Mouse (Mus musculus): ENCODE data around the gene Slc2a3. TPM values are rescaled to one million over a fixed set of nuclear protein-coding genes. Genes with fewer than 3 reads are reported as not detected.
"Not testable (repeated sequence)": the region's sequence is repeated elsewhere in the genome, so short reads cannot be mapped to it uniquely, and the experiment has no call there.

Gene Slc2a3
- polyA plus RNA-seq, 1 experiment from 2014 or later: 40.1 TPM

DNA sequence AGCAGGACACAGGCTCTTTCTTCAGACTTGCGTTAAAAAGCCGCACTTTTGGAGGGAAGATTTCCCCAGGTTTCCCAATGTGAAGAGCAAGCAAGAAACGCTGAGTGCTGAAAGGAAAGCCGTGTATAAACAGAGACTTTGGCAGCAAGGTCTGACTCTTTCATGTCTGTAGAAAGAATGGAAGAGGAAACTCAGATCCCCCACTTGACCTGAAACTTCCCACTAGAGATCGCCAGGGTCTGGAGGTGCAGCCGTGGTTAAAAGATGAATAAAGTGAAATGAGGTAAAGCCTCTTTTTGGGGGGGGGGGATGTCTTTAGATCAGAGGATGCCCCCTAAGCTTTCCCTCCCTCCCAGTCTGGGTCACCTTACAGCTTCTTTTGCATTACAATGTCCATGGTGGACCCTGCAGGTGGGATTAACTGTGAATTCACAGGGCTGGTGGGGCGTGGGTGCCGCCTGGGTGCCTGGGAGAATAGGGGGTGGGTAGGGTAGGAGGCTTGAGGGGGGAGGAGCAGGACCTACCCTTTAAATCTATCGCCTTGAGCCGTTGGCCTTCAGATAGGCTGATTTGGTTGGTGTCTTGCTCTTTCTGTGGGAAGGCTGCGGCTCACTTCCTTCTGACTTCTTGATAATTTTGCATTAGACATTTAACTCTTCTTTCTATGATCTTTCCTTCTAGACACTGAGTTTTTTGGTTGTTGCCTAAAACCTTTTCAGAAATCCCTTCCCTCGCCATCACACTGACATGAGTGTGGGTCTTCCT is 94.2 kb downstream of the Slc2a3 start, which contains the start of gene Nanog:
Gene Nanog (plus strand): TSS at position 454 of the 765 bp plus-strand sequence.
- no peak within 1 kb of the TSS for H3K4me2 ChIP-seq (replicated peaks)
- 24% methylated on average over 12 of the region's 12 CpGs for WGBS
- DNase-seq (ENCODE audit: low spot score): no peak
- no peaks in the 10 kb centered on the region for H3K36me3 ChIP-seq (replicated peaks; ENCODE audit: control insufficient read depth, insufficient read depth)
- ATAC-seq (ENCODE audit: low FRiP score): no peak
- H3K4me1 ChIP-seq (replicated peaks; ENCODE audit: control insufficient read depth, insufficient read depth, low read length): 0 out of 2 replicates have a peak, but pooled peaks cover 3% of the 10 kb centered on the region
- H3K9me3 ChIP-seq (ENCODE audit: control insufficient read depth, low read length): no peaks in the 10 kb centered on the region
- peaks cover 11% of the 10 kb centered on the region; the same call in 1 of the 2 replicates for H3K27me3 ChIP-seq (ENCODE audit: control insufficient read depth, insufficient read depth, low read length)
- no peak within 1 kb of the TSS for H3K9ac ChIP-seq
- H3K4me3 ChIP-seq (replicated peaks; ENCODE audit: low read length): no peak within 1 kb of the TSS
- no peak within 1 kb of the TSS for H3K27ac ChIP-seq

- WGBS: 60% methylated on average over 12 of the region's 12 CpGs
- H3K4me2 ChIP-seq (replicated peaks): no peak overlapping the region
- no peak for ATAC-seq (ENCODE audit: low FRiP score)
Observed at GRCm38 (mm10) chr6:122706337-122706840, 95.1 kb downstream of the Slc2a3 start.

GRCm38 (mm10) chr6:122703706-122704105 is 97.7 kb downstream of the Slc2a3 start:
- H3K9ac ChIP-seq: no peak overlapping the region
- H3K27ac ChIP-seq: no peak overlapping the region
- H3K36me3 ChIP-seq (replicated peaks; ENCODE audit: control insufficient read depth, insufficient read depth): no peaks in the 10 kb centered on the region
- H3K27me3 ChIP-seq (ENCODE audit: control insufficient read depth, insufficient read depth, low read length): peaks cover 11% of the 10 kb centered on the region; the same call in 1 of the 2 replicates
- DNase-seq (ENCODE audit: low spot score): no peak
- H3K4me3 ChIP-seq (replicated peaks; ENCODE audit: low read length): no peak overlapping the region
- WGBS: 29% methylated on average over 1 of the region's 1 CpGs
- H3K9me3 ChIP-seq (ENCODE audit: control insufficient read depth, low read length): no peaks in the 10 kb centered on the region
- 0 out of 2 replicates have a peak, but pooled peaks cover 3% of the 10 kb centered on the region for H3K4me1 ChIP-seq (replicated peaks; ENCODE audit: control insufficient read depth, insufficient read depth, low read length)
- no peak overlapping the region for H3K4me2 ChIP-seq (replicated peaks)
- ATAC-seq (ENCODE audit: low FRiP score): no peak

More at GRCm38 (mm10) chr6:122706337-122706840, 95.1 kb downstream of the Slc2a3 start:
- peaks cover 11% of the 10 kb centered on the region; the same call in 1 of the 2 replicates for H3K27me3 ChIP-seq (ENCODE audit: control insufficient read depth, insufficient read depth, low read length)
- H3K9ac ChIP-seq: no peak overlapping the region
- H3K36me3 ChIP-seq (replicated peaks; ENCODE audit: control insufficient read depth, insufficient read depth): no peaks in the 10 kb centered on the region
- 0 out of 2 replicates have a peak, but pooled peaks cover 3% of the 10 kb centered on the region for H3K4me1 ChIP-seq (replicated peaks; ENCODE audit: control insufficient read depth, insufficient read depth, low read length)
- H3K27ac ChIP-seq: no peak overlapping the region
- DNase-seq (ENCODE audit: low spot score): no peak
- no peaks in the 10 kb centered on the region for H3K9me3 ChIP-seq (ENCODE audit: control insufficient read depth, low read length)
- no peak overlapping the region for H3K4me3 ChIP-seq (replicated peaks; ENCODE audit: low read length)

DNA sequence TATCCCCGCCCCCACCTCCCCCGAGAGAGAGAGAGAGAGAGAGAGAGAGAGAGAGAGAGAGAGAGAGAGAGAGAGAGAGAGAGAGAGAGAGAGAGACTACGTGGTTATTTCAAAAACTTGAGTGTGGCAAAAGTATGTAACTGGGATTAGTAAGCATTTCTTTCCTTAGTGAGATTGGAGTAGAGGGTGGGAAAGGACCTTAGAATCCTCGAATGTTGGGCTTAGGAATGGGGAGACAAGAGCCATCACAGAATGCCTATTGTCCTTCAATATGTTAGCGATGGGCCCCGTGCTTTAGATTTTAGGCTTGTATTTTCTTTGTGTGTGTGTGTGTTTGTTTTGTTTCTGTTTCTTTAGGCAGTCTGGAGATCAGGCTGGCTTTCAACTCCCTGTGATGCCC is 98.2 kb downstream of the Slc2a3 start:
- 8% methylated on average over 6 of the region's 6 CpGs for WGBS
- H3K9me3 ChIP-seq (ENCODE audit: control insufficient read depth, low read length): no peaks in the 10 kb centered on the region
- no peak overlapping the region for H3K27ac ChIP-seq
- ATAC-seq (ENCODE audit: low FRiP score): no peak
- H3K4me2 ChIP-seq (replicated peaks): peak overlapping the region; percentile 43
- H3K9ac ChIP-seq: no peak overlapping the region
- no peaks in the 10 kb centered on the region for H3K36me3 ChIP-seq (replicated peaks; ENCODE audit: control insufficient read depth, insufficient read depth)
- 0 out of 2 replicates have a peak, but pooled peaks cover 3% of the 10 kb centered on the region for H3K4me1 ChIP-seq (replicated peaks; ENCODE audit: control insufficient read depth, insufficient read depth, low read length)
- peaks cover 11% of the 10 kb centered on the region; the same call in 1 of the 2 replicates for H3K27me3 ChIP-seq (ENCODE audit: control insufficient read depth, insufficient read depth, low read length)
- H3K4me3 ChIP-seq (replicated peaks; ENCODE audit: low read length): no peak overlapping the region
- no peak for DNase-seq (ENCODE audit: low spot score)

- Histone ChIP-seq H3K27me3 (ENCODE audit: control insufficient read depth, insufficient read depth, low read length) (peaks cover 11% of the 10 kb centered on the region; the same call in 1 of the 2 replicates), H3K36me3 (replicated peaks; ENCODE audit: control insufficient read depth, insufficient read depth) (no peaks in the 10 kb centered on the region), H3K4me3 (replicated peaks; ENCODE audit: low read length) (peak overlapping the region; percentile 7), H3K27ac (peak overlapping the region; percentile 18; the same call in 1 of the 2 replicates), H3K4me1 (replicated peaks; ENCODE audit: control insufficient read depth, insufficient read depth, low read length) (0 out of 2 replicates have a peak, but pooled peaks cover 3% of the 10 kb centered on the region), H3K9me3 (ENCODE audit: control insufficient read depth, low read length) (no peaks in the 10 kb centered on the region), H3K9ac (no peak overlapping the region), H3K4me2 (replicated peaks) (peak overlapping the region; percentile 43)
- WGBS: 5% methylated on average over 20 of the region's 20 CpGs
- ATAC-seq (ENCODE audit: low FRiP score) (peak; percentile 81; the same call in 1 of the 2 replicates), DNase-seq (ENCODE audit: low spot score) (peak; percentile 56)
Observed at GRCm38 (mm10) chr6:122702480-122703124, 98.8 kb downstream of the Slc2a3 start.

GRCm38 (mm10) chr6:122701816-122702215 is 99.6 kb downstream of the Slc2a3 start:
- Histone ChIP-seq H3K4me3 (replicated peaks; ENCODE audit: low read length) (no peak overlapping the region), H3K27ac (no peak overlapping the region), H3K4me2 (replicated peaks) (no peak overlapping the region), H3K4me1 (replicated peaks; ENCODE audit: control insufficient read depth, insufficient read depth, low read length) (0 out of 2 replicates have a peak, but pooled peaks cover 3% of the 10 kb centered on the region), H3K27me3 (ENCODE audit: control insufficient read depth, insufficient read depth, low read length) (peaks cover 4% of the 10 kb centered on the region; the same call in 1 of the 2 replicates), H3K36me3 (replicated peaks; ENCODE audit: control insufficient read depth, insufficient read depth) (no peaks in the 10 kb centered on the region), H3K9ac (no peak overlapping the region), H3K9me3 (ENCODE audit: control insufficient read depth, low read length) (no peaks in the 10 kb centered on the region)
- no peak for DNase-seq (ENCODE audit: low spot score)
- 84% methylated on average over 5 of the region's 5 CpGs for WGBS
- ATAC-seq (ENCODE audit: low FRiP score): no peak

- not testable (repeated sequence) for H3K27ac ChIP-seq; DNase-seq (ENCODE audit: low spot score); H3K9ac ChIP-seq; ATAC-seq (ENCODE audit: low FRiP score); H3K4me2 ChIP-seq (replicated peaks); H3K9me3 ChIP-seq (ENCODE audit: control insufficient read depth, low read length); H3K4me1 ChIP-seq (replicated peaks; ENCODE audit: control insufficient read depth, insufficient read depth, low read length); H3K4me3 ChIP-seq (replicated peaks; ENCODE audit: low read length); H3K27me3 ChIP-seq (ENCODE audit: control insufficient read depth, insufficient read depth, low read length); H3K36me3 ChIP-seq (replicated peaks; ENCODE audit: control insufficient read depth, insufficient read depth)
- 93% methylated on average over 2 of the region's 2 CpGs for WGBS
Observed at GRCm38 (mm10) chr6:122699628-122700027, 101.8 kb downstream of the Slc2a3 start.

DNA sequence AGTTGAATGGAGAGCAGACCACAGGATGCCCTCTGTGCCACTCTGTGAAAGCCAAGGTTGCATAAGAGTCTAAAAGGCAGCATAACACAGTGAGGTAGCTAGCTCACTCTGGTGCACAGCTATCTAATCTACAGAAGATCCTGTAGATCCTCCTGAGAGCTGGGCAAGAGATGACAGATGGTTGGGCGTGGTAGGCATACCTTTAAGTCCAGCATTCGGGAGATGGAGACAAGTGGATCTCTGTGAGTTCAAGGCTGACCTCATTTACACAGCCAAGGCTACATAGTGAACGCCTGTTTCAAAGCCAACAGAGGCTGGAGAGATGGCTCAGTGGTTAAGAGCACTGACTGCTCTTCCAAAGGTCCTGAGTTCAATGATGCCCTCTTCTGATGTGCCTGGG is 106.0 kb downstream of the Slc2a3 start:
- no peak overlapping the region for H3K9ac ChIP-seq
- no peaks in the 10 kb centered on the region for H3K36me3 ChIP-seq (replicated peaks; ENCODE audit: control insufficient read depth, insufficient read depth)
- H3K27me3 ChIP-seq (ENCODE audit: control insufficient read depth, insufficient read depth, low read length): no peaks in the 10 kb centered on the region
- H3K4me1 ChIP-seq (replicated peaks; ENCODE audit: control insufficient read depth, insufficient read depth, low read length): no peaks in the 10 kb centered on the region
- H3K9me3 ChIP-seq (ENCODE audit: control insufficient read depth, low read length): no peaks in the 10 kb centered on the region
- DNase-seq (ENCODE audit: low spot score) (no peak), ATAC-seq (ENCODE audit: low FRiP score) (no peak)
- H3K27ac ChIP-seq: no peak overlapping the region
- H3K4me2 ChIP-seq (replicated peaks): no peak overlapping the region
- H3K4me3 ChIP-seq (replicated peaks; ENCODE audit: low read length): no peak overlapping the region
- WGBS: 93% methylated on average over 3 of the region's 3 CpGs

DNA sequence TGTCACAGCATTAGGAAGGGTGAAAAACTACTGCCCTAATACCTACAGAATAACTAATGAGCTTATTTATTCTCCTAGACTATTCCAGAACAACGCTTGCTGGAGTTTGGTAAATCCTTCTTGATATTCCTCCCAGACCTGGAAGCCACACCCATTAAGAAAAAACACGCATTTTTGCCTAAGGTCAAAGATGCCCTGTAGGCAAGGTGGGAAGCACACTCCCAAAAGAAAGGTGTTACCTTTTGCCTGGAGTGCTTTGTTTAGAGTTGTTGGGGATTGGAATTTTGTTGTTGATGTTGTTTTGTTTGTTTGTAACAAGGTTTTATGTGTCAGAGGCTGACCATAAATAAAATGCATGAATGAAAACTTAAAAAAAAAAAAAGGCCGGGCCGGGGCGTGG is 111.4 kb downstream of the Slc2a3 start:
- Histone ChIP-seq H3K27ac (no peak overlapping the region), H3K9me3 (ENCODE audit: control insufficient read depth, low read length) (no peaks in the 10 kb centered on the region), H3K4me1 (replicated peaks; ENCODE audit: control insufficient read depth, insufficient read depth, low read length) (no peaks in the 10 kb centered on the region), H3K4me2 (replicated peaks) (no peak overlapping the region), H3K36me3 (replicated peaks; ENCODE audit: control insufficient read depth, insufficient read depth) (no peaks in the 10 kb centered on the region), H3K4me3 (replicated peaks; ENCODE audit: low read length) (no peak overlapping the region), H3K9ac (no peak overlapping the region), H3K27me3 (ENCODE audit: control insufficient read depth, insufficient read depth, low read length) (no peaks in the 10 kb centered on the region)
- ATAC-seq (ENCODE audit: low FRiP score) (no peak), DNase-seq (ENCODE audit: low spot score) (no peak)
- 81% methylated on average over 5 of the region's 5 CpGs for WGBS

Measured in hindbrain, embryonic 14.5 days (tissue).